Mouse (Mus musculus): ENCODE results near the gene Abcc9.

Abcc9 gene

DNA sequence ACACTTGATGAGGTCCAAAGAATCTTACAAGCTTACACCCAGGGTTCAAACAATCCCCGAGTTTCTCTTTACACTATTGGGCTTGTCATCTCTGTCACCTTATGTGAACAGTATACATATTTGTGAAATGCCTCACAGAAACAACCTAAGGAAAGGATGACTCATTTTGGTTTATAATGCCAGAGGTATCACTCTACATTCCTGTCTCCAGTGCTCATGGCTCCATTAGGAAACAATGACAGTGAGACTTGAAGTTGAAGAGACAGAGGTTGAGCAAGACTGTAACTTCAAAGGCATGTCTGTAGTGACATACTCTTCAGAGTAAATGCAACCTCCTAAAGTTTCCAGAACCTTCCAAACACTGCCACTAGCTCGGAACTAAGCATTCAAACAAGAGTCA, 153.7 kb downstream of the Abcc9 start:
- DNase-seq (ENCODE audit: low spot score), result no peak

DNA sequence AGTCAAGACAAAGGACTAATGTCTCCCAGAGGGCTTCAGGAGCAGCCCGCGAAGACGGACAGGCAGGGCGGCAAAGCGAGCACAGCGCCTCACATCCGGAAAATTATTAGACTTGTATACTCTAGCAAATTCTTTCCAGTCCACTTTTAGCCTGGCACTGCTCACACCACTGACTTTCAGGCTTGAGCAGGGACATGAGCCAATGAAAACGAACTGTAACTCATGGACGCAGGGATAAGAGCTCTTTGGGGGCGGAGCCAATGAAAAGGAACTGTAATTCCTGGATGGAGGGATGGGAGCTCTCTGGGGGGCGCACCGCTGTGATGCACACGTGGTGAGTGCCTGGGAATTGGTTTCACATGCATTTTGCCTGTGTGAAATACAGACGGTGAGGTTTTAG, 157.0 kb downstream of the Abcc9 start:
- no peak for DNase-seq (ENCODE audit: low spot score)

DNA sequence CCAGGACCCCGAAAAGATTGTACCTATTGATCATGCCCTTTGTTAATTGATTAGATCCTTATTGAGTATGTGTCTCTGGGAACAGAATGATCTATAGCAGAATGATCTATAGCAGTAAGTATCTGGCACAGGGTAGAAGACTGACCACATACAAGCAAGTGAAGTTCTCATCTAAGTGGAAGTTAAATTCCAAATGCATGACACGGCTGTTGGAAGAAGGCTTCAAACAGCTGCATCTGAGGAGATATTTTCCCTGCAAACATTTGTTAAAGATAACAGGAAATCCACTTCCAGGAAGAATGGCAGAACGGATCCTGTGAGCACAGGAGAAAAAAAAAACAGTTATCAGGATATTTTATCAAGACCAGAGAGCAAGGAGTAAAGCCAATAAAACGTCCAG, 158.5 kb downstream of the Abcc9 start:
- no peak for DNase-seq (ENCODE audit: low spot score)

DNA sequence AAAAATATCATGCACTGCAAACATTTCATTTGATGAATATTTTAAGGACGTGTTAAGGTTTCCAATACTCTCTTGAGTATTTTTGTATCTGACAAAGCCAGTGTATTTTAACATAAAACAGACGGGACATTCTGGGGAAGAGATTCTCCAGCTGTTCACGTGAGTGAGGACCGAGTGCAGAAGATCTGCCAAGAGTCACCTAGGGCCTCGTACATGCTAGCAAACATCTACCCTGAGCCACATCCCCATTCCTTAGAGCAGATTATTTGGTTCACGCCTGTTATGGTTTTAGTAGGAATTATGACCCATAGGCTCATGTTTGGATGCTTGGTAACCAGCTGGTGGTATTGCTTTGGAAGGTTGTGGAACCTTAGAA, 159.3 kb downstream of the Abcc9 start:
- no peak for DNase-seq (ENCODE audit: low spot score)

DNA sequence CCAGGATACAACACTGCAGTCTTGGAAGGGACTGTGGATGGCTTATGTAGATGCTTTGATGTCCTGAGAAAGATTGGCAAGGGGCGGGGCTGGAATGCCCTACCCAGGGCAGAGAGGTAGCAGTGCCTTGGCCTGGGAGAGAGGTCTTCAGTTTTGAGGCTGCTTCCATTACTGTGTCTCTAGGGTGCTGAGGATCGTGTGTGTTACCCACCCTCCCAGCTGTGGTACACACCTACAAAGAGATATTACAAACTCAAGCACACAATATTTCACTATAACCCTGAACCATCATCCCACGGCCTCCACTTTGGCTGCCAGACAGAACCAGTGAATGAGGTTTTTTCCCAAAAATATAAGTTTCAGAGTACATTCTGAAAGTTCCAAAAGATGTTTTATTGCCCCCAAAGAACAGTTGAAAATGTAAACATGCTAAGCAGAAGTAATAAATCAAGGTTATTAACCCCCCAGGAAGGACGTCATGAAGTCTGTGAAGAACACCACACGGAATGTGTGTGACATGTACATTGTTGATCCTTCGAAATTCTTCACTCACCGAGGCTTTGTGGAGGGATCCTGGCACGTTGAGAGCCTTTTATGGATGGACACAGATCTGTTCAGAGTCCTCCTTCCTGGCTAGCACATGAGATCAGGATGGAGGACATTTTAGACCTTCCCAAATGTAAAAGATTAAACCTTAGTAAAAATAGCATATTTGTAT, 159.9 kb downstream of the Abcc9 start:
- DNase-seq (ENCODE audit: low spot score), result no peak

DNA sequence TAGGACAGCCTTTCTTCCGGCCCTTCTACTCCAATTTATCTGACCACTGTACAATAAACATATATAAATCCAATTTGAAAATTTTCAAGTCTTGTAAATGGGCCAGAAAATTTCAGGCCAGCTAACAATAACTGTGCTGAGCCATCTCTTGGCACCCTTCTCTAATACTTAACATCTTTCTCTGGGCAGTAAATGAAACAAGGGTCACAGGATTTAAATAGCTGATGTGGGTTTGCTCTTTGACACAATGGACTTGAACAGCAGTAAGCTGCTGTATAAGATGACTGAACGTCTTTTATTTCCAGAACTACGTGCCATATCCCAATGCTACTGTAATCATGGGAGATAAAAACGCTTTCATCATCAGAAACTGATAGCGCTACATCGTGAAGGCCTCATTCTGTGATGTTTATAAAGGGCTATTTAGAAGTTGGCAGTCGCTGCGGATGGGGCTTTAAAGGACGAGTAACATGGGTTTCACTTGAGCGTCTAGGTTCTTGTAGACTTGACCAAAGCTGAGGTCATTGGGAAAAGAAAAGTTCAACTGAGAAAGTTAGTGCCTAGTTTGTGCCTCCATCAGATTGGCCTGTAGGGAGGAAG, 161.5 kb downstream of the Abcc9 start:
- no peak for DNase-seq (ENCODE audit: low spot score)

DNA sequence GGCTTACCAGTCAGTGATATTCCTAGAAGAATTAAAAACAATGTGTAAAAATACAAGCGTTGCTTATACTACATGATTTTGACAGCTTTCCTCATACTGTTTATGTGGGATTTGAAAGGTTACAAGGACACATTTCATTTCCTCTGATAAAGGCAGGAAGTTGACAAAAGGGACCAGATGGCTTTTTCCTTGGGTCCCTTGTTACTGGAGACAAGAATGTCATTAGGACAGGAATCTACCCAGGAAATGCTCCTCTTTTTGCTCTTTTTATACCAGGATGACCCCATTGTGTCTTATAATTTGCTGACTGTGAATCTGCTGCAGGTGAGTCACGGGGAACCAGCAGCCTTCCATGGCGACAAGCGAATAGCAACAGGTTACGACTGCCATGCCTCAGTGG, 162.0 kb downstream of the Abcc9 start:
- no peak for DNase-seq (ENCODE audit: low spot score)

DNA sequence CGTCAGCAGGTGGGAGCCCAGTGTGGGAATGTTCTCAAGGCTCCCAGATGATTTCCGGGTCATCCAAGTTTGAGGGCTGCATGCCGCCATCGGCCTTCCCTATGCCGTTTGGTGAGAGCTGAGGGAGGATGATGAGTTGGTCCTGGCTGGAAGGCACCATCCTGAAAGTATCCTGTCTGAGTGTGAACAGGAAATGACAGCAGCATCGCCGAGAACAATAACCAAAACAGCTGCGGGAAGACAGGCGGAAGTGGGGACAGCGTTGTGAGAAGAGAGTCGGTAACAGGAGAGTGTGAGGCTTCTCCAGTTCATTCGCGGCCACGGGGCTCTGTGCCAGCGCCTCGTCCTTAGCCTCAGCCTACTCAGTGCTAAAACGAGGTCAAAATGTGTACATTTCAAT, 163.6 kb downstream of the Abcc9 start:
- no peak for DNase-seq (ENCODE audit: low spot score)
